Mouse (Mus musculus): Measurements from ENCODE around the gene Ttc39b. TPM values are rescaled to one million over a fixed set of nuclear protein-coding genes. Genes with fewer than 3 reads are reported as not detected.
"Not testable (repeated sequence)": the region's sequence is repeated elsewhere in the genome, so short reads cannot be mapped to it uniquely, and the experiment has no call there.

Gene Ttc39b
- polyA plus RNA-seq, 1 experiment, result 4.1 TPM

DNA sequence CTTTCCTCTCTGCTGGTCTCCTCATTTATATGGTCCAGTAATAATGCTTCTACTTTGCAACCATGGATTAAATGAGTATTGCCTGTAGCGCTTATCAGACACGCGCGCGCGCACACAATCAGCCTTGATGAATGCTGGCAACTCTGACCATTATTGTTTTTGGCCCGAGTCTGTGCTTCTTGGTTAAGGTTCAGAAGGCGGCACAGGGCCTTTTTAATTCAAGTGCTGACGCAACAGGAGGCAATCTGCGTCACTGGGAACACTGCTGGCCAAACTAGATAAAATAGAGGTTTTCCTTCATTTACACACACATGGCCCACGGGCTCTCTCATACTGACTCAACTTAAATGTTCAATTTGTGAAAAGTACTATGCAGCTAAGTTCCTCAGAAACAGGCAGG is 67.3 kb downstream of the Ttc39b start:
- TF ChIP-seq POLR2A (IDR thresholded peaks at IDR 0.05; ENCODE audit: low read depth, low read length), result no peak
- TF ChIP-seq CTCF (IDR thresholded peaks at IDR 0.05; ENCODE audit: extremely low read depth, insufficient read depth, insufficient read length, insufficient replicate concordance), result no peak
- Histone ChIP-seq H3K4me3 (ENCODE audit: extremely low read depth, insufficient read depth, insufficient read length) (no peak overlapping the region), H3K36me3 (ENCODE audit: control insufficient read depth, insufficient read depth, low read length) (peaks cover 11% of the 10 kb centered on the region), H3K27ac (ENCODE audit: insufficient read depth, low read length) (no peak overlapping the region), H3K4me1 (ENCODE audit: control insufficient read depth, insufficient read depth, insufficient read length) (no peaks in the 10 kb centered on the region), H3K27me3 (ENCODE audit: control insufficient read depth, insufficient read depth, low read length) (no peaks in the 10 kb centered on the region)
- DNase-seq (ENCODE audit: low read depth in 1 of 2, low spot score in 2 of 2), result no peak
- 95% methylated on average over 11 of the region's 11 CpGs for WGBS

DNA sequence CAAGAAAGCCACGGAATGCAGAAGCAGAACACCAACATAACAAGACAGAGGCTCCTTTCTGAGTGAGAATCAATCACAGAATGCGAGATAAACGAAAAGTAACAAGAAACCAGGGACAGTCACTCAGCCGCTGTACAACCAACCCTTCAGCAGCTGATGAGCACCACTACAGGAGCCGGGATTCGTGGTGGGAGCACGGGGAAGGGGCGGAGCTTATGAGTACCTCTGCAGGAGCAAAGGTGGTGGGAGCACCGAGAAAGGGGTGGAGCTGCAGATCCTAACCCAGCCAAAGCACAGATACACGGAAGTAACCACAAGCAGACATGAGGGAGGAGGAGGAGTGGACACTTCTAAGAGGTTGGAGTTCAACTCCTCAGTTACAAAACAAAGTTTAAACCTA is 69.1 kb downstream of the Ttc39b start:
- Histone ChIP-seq H3K27me3 (ENCODE audit: control insufficient read depth, insufficient read depth, low read length) (no peaks in the 10 kb centered on the region), H3K4me1 (ENCODE audit: control insufficient read depth, insufficient read depth, insufficient read length) (no peaks in the 10 kb centered on the region), H3K27ac (ENCODE audit: insufficient read depth, low read length) (no peak overlapping the region), H3K4me3 (ENCODE audit: extremely low read depth, insufficient read depth, insufficient read length) (no peak overlapping the region), H3K36me3 (ENCODE audit: control insufficient read depth, insufficient read depth, low read length) (peaks cover 3% of the 10 kb centered on the region; the same call in 1 of the 2 replicates)
- 94% methylated on average over 10 of the region's 10 CpGs for WGBS
- TF ChIP-seq CTCF (IDR thresholded peaks at IDR 0.05; ENCODE audit: extremely low read depth, insufficient read depth, insufficient read length, insufficient replicate concordance), result no peak
- no peak for TF ChIP-seq POLR2A (IDR thresholded peaks at IDR 0.05; ENCODE audit: low read depth, low read length)
- DNase-seq (ENCODE audit: low read depth in 1 of 2, low spot score in 2 of 2), result no peak

DNA sequence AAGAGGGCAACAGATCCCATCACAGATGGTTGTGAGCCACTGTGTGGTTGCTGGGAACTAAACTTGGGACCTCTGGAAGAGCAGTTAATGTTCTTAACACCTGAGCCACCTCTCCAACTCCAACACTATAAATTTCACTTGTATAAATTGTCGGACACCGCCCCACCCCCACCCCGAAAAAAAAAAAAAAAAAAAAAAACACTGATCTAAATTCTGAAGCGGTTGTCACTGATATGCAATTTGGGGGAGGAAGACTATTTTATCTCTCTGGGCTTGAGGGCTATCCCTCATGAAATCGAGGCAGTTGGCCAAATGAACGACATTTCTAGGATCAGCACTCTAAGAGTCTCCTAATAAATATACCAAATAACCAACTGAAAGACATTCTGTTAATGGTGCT is 70.4 kb downstream of the Ttc39b start:
- no peaks in the 10 kb centered on the region for H3K27me3 ChIP-seq (ENCODE audit: control insufficient read depth, insufficient read depth, low read length)
- WGBS, result 91% methylated on average over 6 of the region's 6 CpGs
- H3K36me3 ChIP-seq (ENCODE audit: control insufficient read depth, insufficient read depth, low read length), result 0 out of 2 replicates have a peak, but pooled peaks cover 1% of the 10 kb centered on the region
- H3K27ac ChIP-seq (ENCODE audit: insufficient read depth, low read length), result no peak overlapping the region
- no peak for DNase-seq (ENCODE audit: low read depth in 1 of 2, low spot score in 2 of 2)
- no peak for TF ChIP-seq CTCF (IDR thresholded peaks at IDR 0.05; ENCODE audit: extremely low read depth, insufficient read depth, insufficient read length, insufficient replicate concordance)
- no peak for TF ChIP-seq POLR2A (IDR thresholded peaks at IDR 0.05; ENCODE audit: low read depth, low read length)
- H3K4me3 ChIP-seq (ENCODE audit: extremely low read depth, insufficient read depth, insufficient read length), result no peak overlapping the region
- no peaks in the 10 kb centered on the region for H3K4me1 ChIP-seq (ENCODE audit: control insufficient read depth, insufficient read depth, insufficient read length)

DNA sequence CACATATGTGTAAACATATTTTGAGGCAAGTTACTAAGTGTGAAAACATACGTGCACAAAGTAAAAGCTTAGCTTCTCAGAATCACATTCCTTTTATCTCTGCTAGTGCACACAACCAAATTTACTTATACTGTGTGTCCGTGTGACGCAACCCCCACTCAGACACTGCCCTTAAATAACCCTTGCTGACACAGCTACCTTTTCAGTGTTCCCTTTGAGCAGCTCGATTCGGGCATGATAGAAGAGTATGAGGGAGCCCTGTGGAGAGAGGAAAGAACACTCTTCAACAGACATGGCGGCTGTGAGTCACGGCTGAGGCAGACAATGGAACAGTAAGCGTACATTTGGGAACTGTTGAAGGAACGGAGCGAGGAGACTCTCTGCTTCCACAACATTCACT is 80.3 kb downstream of the Ttc39b start:
- H3K4me1 ChIP-seq (ENCODE audit: control insufficient read depth, insufficient read depth, insufficient read length), result no peaks in the 10 kb centered on the region
- H3K27me3 ChIP-seq (ENCODE audit: control insufficient read depth, insufficient read depth, low read length), result no peaks in the 10 kb centered on the region
- peaks cover 21% of the 10 kb centered on the region for H3K36me3 ChIP-seq (ENCODE audit: control insufficient read depth, insufficient read depth, low read length)
- H3K4me3 ChIP-seq (ENCODE audit: extremely low read depth, insufficient read depth, insufficient read length), result no peak overlapping the region
- TF ChIP-seq CTCF (IDR thresholded peaks at IDR 0.05; ENCODE audit: extremely low read depth, insufficient read depth, insufficient read length, insufficient replicate concordance) (no peak), POLR2A (IDR thresholded peaks at IDR 0.05; ENCODE audit: low read depth, low read length) (no peak)
- 94% methylated on average over 10 of the region's 10 CpGs for WGBS
- no peak overlapping the region for H3K27ac ChIP-seq (ENCODE audit: insufficient read depth, low read length)
- no peak for DNase-seq (ENCODE audit: low read depth in 1 of 2, low spot score in 2 of 2)

DNA sequence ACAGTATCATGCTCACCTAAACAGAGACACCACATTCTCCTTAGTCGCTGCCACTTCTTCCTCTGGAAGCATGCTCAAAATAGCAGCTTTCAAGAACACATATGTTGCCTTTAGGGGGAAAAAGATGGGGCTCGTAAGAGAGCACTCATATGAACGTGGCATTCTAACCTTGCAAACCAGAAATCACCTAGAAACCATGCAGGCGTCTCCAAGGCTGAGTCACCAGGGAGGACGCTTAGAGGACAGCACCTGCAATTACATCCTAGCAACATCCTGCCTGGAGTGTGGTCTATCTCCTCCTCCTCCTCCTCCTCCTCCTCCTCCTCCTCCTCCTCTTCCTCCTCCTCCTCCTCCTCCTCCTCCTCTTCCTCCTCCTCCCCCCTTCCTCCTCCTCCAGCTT is 82.4 kb downstream of the Ttc39b start:
- 71% methylated on average over 5 of the region's 5 CpGs for whole genome bisulfite sequencing
- no peaks in the 10 kb centered on the region for H3K27me3 ChIP-seq (ENCODE audit: control insufficient read depth, insufficient read depth, low read length)
- no peaks in the 10 kb centered on the region for H3K4me1 ChIP-seq (ENCODE audit: control insufficient read depth, insufficient read depth, insufficient read length)
- H3K36me3 ChIP-seq (ENCODE audit: control insufficient read depth, insufficient read depth, low read length), result peaks cover 23% of the 10 kb centered on the region
- H3K27ac ChIP-seq (ENCODE audit: insufficient read depth, low read length), result no peak overlapping the region
- no peak overlapping the region for H3K4me3 ChIP-seq (ENCODE audit: extremely low read depth, insufficient read depth, insufficient read length)
- DNase-seq (ENCODE audit: low read depth in 1 of 2, low spot score in 2 of 2), result no peak
- no peak for TF ChIP-seq CTCF (IDR thresholded peaks at IDR 0.05; ENCODE audit: extremely low read depth, insufficient read depth, insufficient read length, insufficient replicate concordance)
- no peak for TF ChIP-seq POLR2A (IDR thresholded peaks at IDR 0.05; ENCODE audit: low read depth, low read length)

DNA sequence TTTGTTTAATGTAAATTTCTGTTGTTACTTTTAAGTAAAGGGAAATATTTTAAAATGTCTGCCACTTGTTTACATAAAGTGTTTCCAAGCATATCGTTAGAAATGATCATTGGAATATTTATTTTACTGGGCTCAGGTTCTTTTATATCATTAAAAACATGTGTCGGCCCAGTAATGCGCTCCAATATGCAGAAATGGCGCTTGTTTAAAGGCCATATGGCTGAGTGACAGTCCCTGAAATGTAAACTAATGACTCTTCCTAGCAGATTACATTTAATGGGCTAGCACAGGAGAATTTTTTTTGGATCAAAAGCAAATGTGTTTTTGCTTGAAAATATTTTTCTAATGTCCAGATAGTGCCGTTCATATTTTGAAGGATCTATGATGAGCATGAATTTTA is 86.4 kb downstream of the Ttc39b start:
- no peak overlapping the region for H3K4me3 ChIP-seq (ENCODE audit: extremely low read depth, insufficient read depth, insufficient read length)
- H3K27ac ChIP-seq (ENCODE audit: insufficient read depth, low read length), result no peak overlapping the region
- H3K4me1 ChIP-seq (ENCODE audit: control insufficient read depth, insufficient read depth, insufficient read length), result no peaks in the 10 kb centered on the region
- H3K36me3 ChIP-seq (ENCODE audit: control insufficient read depth, insufficient read depth, low read length), result peaks cover 15% of the 10 kb centered on the region
- no peaks in the 10 kb centered on the region for H3K27me3 ChIP-seq (ENCODE audit: control insufficient read depth, insufficient read depth, low read length)
- 91% methylated on average over 5 of the region's 5 CpGs for WGBS
- DNase-seq (ENCODE audit: low read depth in 1 of 2, low spot score in 2 of 2), result no peak
- TF ChIP-seq CTCF (IDR thresholded peaks at IDR 0.05; ENCODE audit: extremely low read depth, insufficient read depth, insufficient read length, insufficient replicate concordance), result no peak
- TF ChIP-seq POLR2A (IDR thresholded peaks at IDR 0.05; ENCODE audit: low read depth, low read length), result no peak

DNA sequence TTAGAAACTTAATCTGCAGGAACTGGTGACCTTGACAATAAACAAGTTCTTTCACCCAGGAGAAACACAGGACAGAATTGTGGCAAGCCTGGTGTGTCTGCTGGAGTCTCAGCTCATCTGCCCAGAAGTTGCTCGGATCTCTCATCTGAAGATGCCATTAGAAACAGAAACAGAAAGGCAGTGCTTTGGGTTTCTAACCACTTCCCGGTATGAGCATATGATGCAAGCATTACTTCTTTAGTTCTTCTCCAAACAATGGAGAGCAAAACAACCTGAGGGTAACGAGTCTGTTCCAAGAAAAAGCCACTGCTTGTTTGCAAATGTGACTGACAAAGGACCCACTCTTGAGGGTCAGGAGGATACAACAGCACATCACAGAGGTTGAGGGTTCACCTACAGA is 88.8 kb downstream of the Ttc39b start:
- H3K4me3 ChIP-seq (ENCODE audit: extremely low read depth, insufficient read depth, insufficient read length); DNase-seq (ENCODE audit: low read depth in 1 of 2, low spot score in 2 of 2); H3K27me3 ChIP-seq (ENCODE audit: control insufficient read depth, insufficient read depth, low read length); H3K4me1 ChIP-seq (ENCODE audit: control insufficient read depth, insufficient read depth, insufficient read length); H3K27ac ChIP-seq (ENCODE audit: insufficient read depth, low read length): not testable (repeated sequence)
- 23% methylated on average over 2 of the region's 3 CpGs for WGBS
- peaks cover 12% of the 10 kb centered on the region for H3K36me3 ChIP-seq (ENCODE audit: control insufficient read depth, insufficient read depth, low read length)

Measured in spleen, adult 2 months (tissue).